Mouse (Mus musculus) limb, embryonic 14.5 days (tissue): ENCODE data around the gene Ctxn1. TPM values are rescaled to one million over a fixed set of nuclear protein-coding genes. Genes with fewer than 3 reads are reported as not detected.
A peak's percentile ranks its signal among the peaks of the same experiment; 100 is the strongest.

ENCODE experiments used
- ATAC-seq: fragments of 200-750 bp; cut with Nextera tagmentation; 2 replicates; pipeline ENCODE4 v1.8.0; 2017; ENCODE audit warnings: low read depth, moderate number of reproducible peaks, moderate TSS enrichment; ENCODE audit not compliant: low FRiP score
- DNase-seq: peaks from one replicate; pipeline ENCODE4 v3.0.0-alpha.2; 2015; ENCODE audit warnings: low spot score
- H3K27ac ChIP-seq: fragments of 300-500 bp; sonication (generic); replicated peaks from 2 replicates; pipeline ENCODE4 v1.5.1; 2014; ENCODE audit warnings: low read depth, mild to moderate bottlenecking, low read length, moderate library complexity, mixed read lengths
- H3K27me3 ChIP-seq: fragments of 300-500 bp; sonication (generic); 2 replicates; pipeline ENCODE4 v1.6.1; 2014; ENCODE audit warnings: low read length, mixed read lengths; ENCODE audit not compliant: control insufficient read depth, insufficient read depth
- H3K36me3 ChIP-seq: fragments of 300-500 bp; sonication (generic); 2 replicates; pipeline ENCODE4 v1.6.1; 2014; ENCODE audit warnings: mild to moderate bottlenecking, low read length, moderate library complexity, mixed read lengths; ENCODE audit not compliant: control insufficient read depth, insufficient read depth
- H3K4me1 ChIP-seq: fragments of 300-500 bp; sonication (generic); 2 replicates; pipeline ENCODE4 v1.6.1; 2014; ENCODE audit warnings: antibody characterized with exemption, low read length, mixed read lengths; ENCODE audit not compliant: control insufficient read depth, insufficient read depth
- H3K4me2 ChIP-seq: fragments of 300-500 bp; sonication (generic); replicated peaks from 2 replicates; pipeline ENCODE4 v1.6.1; 2014; ENCODE audit warnings: low read depth, mild to moderate bottlenecking, low read length, moderate library complexity; ENCODE audit not compliant: severe bottlenecking
- H3K4me3 ChIP-seq: fragments of 300-500 bp; sonication (generic); replicated peaks from 2 replicates; pipeline ENCODE4 v1.5.1; 2014; ENCODE audit warnings: low read length
- H3K9ac ChIP-seq: fragments of 300-500 bp; sonication (generic); 2 replicates; pipeline ENCODE4 v1.6.1; 2014; ENCODE audit warnings: mild to moderate bottlenecking, low read depth, low read length, moderate library complexity; ENCODE audit not compliant: severe bottlenecking
- H3K9me3 ChIP-seq: fragments of 300-500 bp; sonication (generic); 2 replicates; pipeline ENCODE4 v1.6.1; 2016; ENCODE audit warnings: low read length; ENCODE audit not compliant: control insufficient read depth
- POLR2A ChIP-seq: fragments of 200-500 bp; IDR thresholded peaks from 2 replicates; pipeline ENCODE4 v1.8.0; 2012; ENCODE audit warnings: inconsistent platforms, mild to moderate bottlenecking, moderate library complexity, borderline replicate concordance; ENCODE audit not compliant: insufficient read depth, insufficient read length; ENCODE audit errors: extremely low read depth
- WGBS: fragments of 180-500 bp; shearing (Covaris S2); extraction: QIAGEN DNeasy Blood & Tissue Kit; methylation state at CpG from one replicate; pipeline ENCODE4 v1.1.7; 2014; 5-methylcytosine and 5-hydroxymethylcytosine counted together
- polyA plus RNA-seq, 2 experiments: library from polyadenylated mRNA; depleted of rRNA in 1 of 2; stranded (reverse) in 1 of 2; unstranded in 1 of 2; fragments of >200 nt; fragmentation: Nextera tagmentation in 1 of 2; extraction: Ambion mirVana in 1 of 2; gene quantifications; 2 replicates each; pipeline versions ENCODE4 v1.2.1 to v1.2.3; 2012 to 2014

The Ctxn1 gene
- polyA plus RNA-seq, 2 experiments, result 54.9 to 102 TPM

DNA sequence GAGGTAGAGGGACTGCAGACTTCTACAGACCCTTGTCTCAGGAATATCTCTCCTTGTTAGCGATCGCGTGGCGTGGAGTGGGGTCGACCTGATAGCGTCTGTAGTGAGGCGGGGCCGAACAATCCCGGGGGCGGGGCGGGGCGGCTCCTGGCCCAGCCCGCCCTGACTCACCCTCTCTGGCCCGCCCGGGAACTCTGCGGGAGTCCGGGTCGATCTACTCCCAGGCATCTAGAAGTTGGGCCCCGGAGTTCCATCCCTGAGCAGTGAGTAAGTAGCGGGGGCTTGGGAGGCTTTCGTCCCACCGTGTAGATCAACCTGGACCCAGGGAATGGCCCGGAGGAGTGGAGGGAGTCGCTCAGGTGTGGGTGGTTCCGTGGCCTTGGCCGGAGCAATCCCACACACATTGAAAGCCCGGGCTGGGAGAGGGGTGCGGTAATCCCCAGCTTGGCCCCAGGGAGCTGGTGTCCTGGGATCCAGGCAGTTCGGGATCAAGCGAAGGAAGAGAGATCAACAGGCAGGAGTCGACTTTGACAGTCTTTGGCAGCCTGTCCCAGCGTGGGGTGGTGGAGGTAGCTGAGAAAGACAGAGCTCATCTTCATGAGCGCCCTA is 32.2 kb downstream of the Ctxn1 start, which contains the start of gene Lrrc8e:
Lrrc8e (plus strand) TSS at position 89 of the 609 bp plus-strand sequence.
- Histone ChIP-seq H3K9ac (peak within 1 kb of the TSS; percentile 44), H3K9me3 (no peaks in the 10 kb centered on the region), H3K4me1 (peaks cover 6% of the 10 kb centered on the region; the same call in 1 of the 2 replicates), H3K27ac (no peak within 1 kb of the TSS), H3K36me3 (no peaks in the 10 kb centered on the region), H3K27me3 (peaks cover 14% of the 10 kb centered on the region), H3K4me3 (peak within 1 kb of the TSS; percentile 27), H3K4me2 (peak within 1 kb of the TSS; percentile 49)
- DNase-seq (no peak), ATAC-seq (no peak)
- TF ChIP-seq POLR2A, result no peak
- WGBS, result 3% methylated on average over 33 of the region's 33 CpGs

DNA sequence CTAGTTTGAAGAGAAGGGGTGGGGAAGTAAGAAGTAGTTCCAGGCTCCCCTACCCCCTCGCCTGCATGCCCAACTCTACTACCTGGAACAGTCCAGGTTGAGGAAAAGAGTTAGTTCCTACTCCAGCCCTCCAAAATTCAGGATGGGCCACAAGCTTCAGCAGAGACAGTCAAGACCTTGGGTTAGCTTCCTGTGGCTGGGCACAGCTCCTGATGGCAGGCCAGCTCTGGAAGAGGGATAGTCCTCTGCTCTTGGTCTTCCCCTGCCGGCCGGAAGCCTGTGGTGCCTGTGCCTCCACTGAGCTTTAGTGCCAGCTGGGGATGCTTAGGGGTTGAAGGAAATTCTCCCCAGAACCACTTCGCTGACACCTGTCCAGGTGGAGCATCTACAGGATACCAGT is 32.8 kb downstream of the Ctxn1 start:
- H3K4me1 ChIP-seq, result peaks cover 6% of the 10 kb centered on the region; the same call in 1 of the 2 replicates
- H3K36me3 ChIP-seq, result no peaks in the 10 kb centered on the region
- TF ChIP-seq POLR2A, result no peak
- ATAC-seq (no peak), DNase-seq (no peak)
- peak overlapping the region; percentile 49 for H3K4me2 ChIP-seq
- H3K4me3 ChIP-seq, result peak overlapping the region; percentile 27
- no peak overlapping the region for H3K27ac ChIP-seq
- H3K9me3 ChIP-seq, result no peaks in the 10 kb centered on the region
- H3K27me3 ChIP-seq, result peaks cover 14% of the 10 kb centered on the region
- WGBS, result 19% methylated on average over 4 of the region's 4 CpGs
- H3K9ac ChIP-seq, result peak overlapping the region; percentile 44; the same call in 1 of the 2 replicates

DNA sequence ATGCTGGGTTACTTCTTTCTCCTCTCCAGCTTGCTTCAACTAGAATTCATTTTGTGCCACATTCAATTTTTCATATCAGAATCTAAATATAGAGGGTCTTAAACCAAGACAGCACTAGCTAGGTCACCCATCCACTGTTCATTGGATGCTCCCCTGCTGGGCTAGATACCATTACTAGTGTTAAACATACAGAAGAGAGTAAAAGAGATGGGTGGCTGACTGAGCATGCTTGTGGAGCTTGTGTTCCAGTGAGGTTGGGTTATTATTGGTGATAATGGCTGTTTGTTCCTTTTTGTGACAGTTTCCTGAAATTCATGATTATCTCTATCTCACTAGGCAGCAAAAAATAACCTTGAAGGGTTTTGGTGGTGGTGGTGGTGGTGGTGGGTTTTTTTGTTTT is 37.0 kb downstream of the Ctxn1 start:
- ATAC-seq, result no peak
- H3K9me3 ChIP-seq, result no peaks in the 10 kb centered on the region
- peaks cover 25% of the 10 kb centered on the region for H3K27me3 ChIP-seq
- peaks cover 9% of the 10 kb centered on the region; the same call in 1 of the 2 replicates for H3K4me1 ChIP-seq
- no peak for DNase-seq
- H3K9ac ChIP-seq, result no peak overlapping the region
- no peak overlapping the region for H3K4me3 ChIP-seq
- no peak overlapping the region for H3K4me2 ChIP-seq
- H3K36me3 ChIP-seq, result no peaks in the 10 kb centered on the region
- no peak for TF ChIP-seq POLR2A
- no peak overlapping the region for H3K27ac ChIP-seq

DNA sequence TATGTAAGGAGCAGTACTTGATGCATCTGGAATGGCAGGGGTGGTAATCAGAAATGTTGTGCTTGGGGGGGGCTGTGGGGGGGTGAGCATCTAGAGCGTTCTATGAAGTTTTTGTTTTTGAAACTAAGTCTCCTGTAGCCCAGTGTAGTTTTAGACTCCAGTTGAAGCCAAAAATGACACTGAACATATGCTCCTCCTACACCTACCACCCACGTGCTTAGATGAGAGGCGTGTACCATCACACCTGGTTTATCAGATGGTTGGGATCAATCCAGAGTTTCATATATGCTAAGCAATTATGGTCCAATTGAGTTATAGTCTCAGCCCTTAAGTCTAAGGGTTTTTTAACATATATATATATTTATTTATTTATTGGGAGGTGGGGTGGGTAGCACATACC is 39.5 kb downstream of the Ctxn1 start:
- TF ChIP-seq POLR2A, result no peak

DNA sequence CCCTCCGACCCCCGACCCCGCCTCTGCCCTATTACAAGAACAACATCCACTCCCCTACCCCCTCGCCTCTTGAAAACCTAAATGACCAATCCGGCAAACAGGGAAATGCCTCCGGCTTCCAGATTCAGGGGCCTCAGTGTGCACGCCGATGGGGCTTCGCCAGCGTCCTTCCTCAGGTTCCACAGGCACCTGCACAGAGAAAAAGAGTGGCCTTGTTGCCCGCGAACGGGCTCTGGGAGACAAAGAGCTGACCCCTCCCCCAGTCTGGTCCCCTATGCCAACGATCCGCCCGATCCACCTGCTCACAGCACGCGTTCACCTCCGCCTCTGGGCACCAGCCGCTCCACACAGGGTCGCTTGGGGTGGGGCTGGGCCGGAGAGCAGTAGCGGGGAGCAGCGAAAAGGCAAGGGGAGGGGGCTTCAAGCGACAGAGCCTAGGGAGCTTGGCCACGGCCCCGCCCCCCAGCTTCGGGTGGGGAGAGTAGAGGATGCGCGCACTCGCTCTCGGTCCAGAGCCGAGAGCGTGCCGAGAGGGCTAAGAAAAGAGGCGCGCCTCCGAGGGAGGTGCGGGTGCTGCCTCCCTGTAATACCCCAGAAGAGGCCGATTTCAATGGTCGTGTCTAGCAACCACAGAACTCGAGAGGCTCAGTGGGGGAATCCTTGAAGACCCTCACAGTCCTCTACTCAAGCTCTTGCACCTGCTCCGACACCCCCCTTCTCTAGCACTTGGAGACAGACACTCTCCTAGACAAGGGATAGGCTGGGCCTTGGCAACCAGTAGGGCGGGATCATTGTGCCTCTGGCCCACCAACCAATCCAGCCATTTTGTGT is 42.1 kb downstream of the Ctxn1 start, which contains the start of gene Prr36:
Prr36 (minus strand) TSS at position 669 of the 831 bp plus-strand sequence.
- no peaks in the 10 kb centered on the region for H3K9me3 ChIP-seq
- H3K27ac ChIP-seq, result no peak within 1 kb of the TSS
- H3K4me3 ChIP-seq, result peak within 1 kb of the TSS; percentile 39
- peak within 1 kb of the TSS; percentile 75 for H3K4me2 ChIP-seq
- ATAC-seq (peak; percentile 27; the same call in 1 of the 2 replicates), DNase-seq (no peak)
- no peaks in the 10 kb centered on the region for H3K36me3 ChIP-seq
- H3K9ac ChIP-seq, result peak within 1 kb of the TSS; percentile 34
- 3% methylated on average over 41 of the region's 44 CpGs for WGBS
- no peak for TF ChIP-seq POLR2A
- H3K4me1 ChIP-seq, result peaks cover 26% of the 10 kb centered on the region; the same call in 1 of the 2 replicates
- peaks cover 37% of the 10 kb centered on the region for H3K27me3 ChIP-seq

More for the DNA sequence above, 39.5 kb downstream of the Ctxn1 start:
- peaks cover 37% of the 10 kb centered on the region for H3K27me3 ChIP-seq
- ATAC-seq, result no peak
- H3K9ac ChIP-seq, result no peak overlapping the region
- peaks cover 9% of the 10 kb centered on the region; the same call in 1 of the 2 replicates for H3K4me1 ChIP-seq
- no peak overlapping the region for H3K4me3 ChIP-seq
- no peak for DNase-seq
- H3K36me3 ChIP-seq, result no peaks in the 10 kb centered on the region
- no peaks in the 10 kb centered on the region for H3K9me3 ChIP-seq
- no peak overlapping the region for H3K4me2 ChIP-seq
- WGBS, result 83% methylated on average over 3 of the region's 3 CpGs
- no peak overlapping the region for H3K27ac ChIP-seq
